Mouse (Mus musculus): ENCODE data around the gene Zbtb20. TPM values are rescaled to one million over a fixed set of nuclear protein-coding genes. Genes with fewer than 3 reads are reported as not detected.

Zbtb20 gene
- total and polyA plus RNA-seq, 3 experiments, result 31.1 to 199 (median 161) TPM

GRCm38 (mm10) chr16:43332734-43333133, 457.1 kb downstream of the Zbtb20 start:
- intact Hi-C loops (cut with DNase I), result loop anchor here (5.0 kb wide), 1 partner anchor 80 kb away; no protein-coding TSS in a partner anchor
- Histone ChIP-seq H3K27me3 (ENCODE audit: control insufficient read depth, insufficient read depth, low read length) (no peaks in the 10 kb centered on the region), H3K36me3 (ENCODE audit: control insufficient read depth, insufficient read depth, low read length) (peaks cover 19% of the 10 kb centered on the region), H3K4me3 (no peak overlapping the region), H3K27ac (peak overlapping the region; percentile 4; the same call in 1 of the 2 replicates), H3K4me1 (ENCODE audit: control insufficient read depth, insufficient read depth, low read length) (peaks cover 10% of the 10 kb centered on the region), H3K9ac (ENCODE audit: low read depth, low read length) (no peak overlapping the region), H3K79me2 (replicated peaks; ENCODE audit: control insufficient read depth, insufficient read depth, low read length) (no peaks in the 10 kb centered on the region)
- TF ChIP-seq EP300 (IDR thresholded peaks at IDR 0.05; ENCODE audit: insufficient read depth, low read depth, low read length), result no peak
- no peak for TF ChIP-seq POLR2A (IDR thresholded peaks at IDR 0.05; ENCODE audit: insufficient read depth, low read depth, low read length)
- TF ChIP-seq CTCF (IDR thresholded peaks at IDR 0.05), result no peak
- no peak for DNase-seq
- WGBS, result 56% methylated on average over 2 of the region's 2 CpGs

GRCm38 (mm10) chr16:43333265-43333664, 457.6 kb downstream of the Zbtb20 start:
- peak overlapping the region; percentile 55 for H3K27ac ChIP-seq
- TF ChIP-seq CTCF (IDR thresholded peaks at IDR 0.05) (no peak), POLR2A (IDR thresholded peaks at IDR 0.05; ENCODE audit: insufficient read depth, low read depth, low read length) (no peak), EP300 (IDR thresholded peaks at IDR 0.05; ENCODE audit: insufficient read depth, low read depth, low read length) (no peak)
- WGBS, result 53% methylated on average over 1 of the region's 1 CpGs

GRCm38 (mm10) chr16:43334411-43335150, 458.9 kb downstream of the Zbtb20 start:
- no peak for TF ChIP-seq CTCF (IDR thresholded peaks at IDR 0.05)
- TF ChIP-seq EP300 (IDR thresholded peaks at IDR 0.05; ENCODE audit: insufficient read depth, low read depth, low read length), result no peak
- TF ChIP-seq POLR2A (IDR thresholded peaks at IDR 0.05; ENCODE audit: insufficient read depth, low read depth, low read length), result no peak
- H3K79me2 ChIP-seq (replicated peaks; ENCODE audit: control insufficient read depth, insufficient read depth, low read length), result no peaks in the 10 kb centered on the region
- intact Hi-C loops (cut with DNase I), result loop anchor here (1.0 to 5.0 kb wide), 3 partner anchors 29 to 82 kb away; no protein-coding TSS in a partner anchor
- H3K4me3 ChIP-seq, result peak overlapping the region; percentile 32; the same call in 1 of the 2 replicates
- peak; percentile 52 to 56 for DNase-seq
- peak overlapping the region; percentile 90 for H3K27ac ChIP-seq
- 0 out of 2 replicates have a peak overlapping the region, but pooled peaks have one; percentile 44 for H3K9ac ChIP-seq (ENCODE audit: low read depth, low read length)
- H3K36me3 ChIP-seq (ENCODE audit: control insufficient read depth, insufficient read depth, low read length), result peaks cover 21% of the 10 kb centered on the region
- H3K27me3 ChIP-seq (ENCODE audit: control insufficient read depth, insufficient read depth, low read length), result no peaks in the 10 kb centered on the region
- WGBS, result 15% methylated on average over 11 of the region's 11 CpGs
- peaks cover 10% of the 10 kb centered on the region for H3K4me1 ChIP-seq (ENCODE audit: control insufficient read depth, insufficient read depth, low read length)

More at GRCm38 (mm10) chr16:43333265-43333664, 457.6 kb downstream of the Zbtb20 start:
- no peaks in the 10 kb centered on the region for H3K27me3 ChIP-seq (ENCODE audit: control insufficient read depth, insufficient read depth, low read length)
- H3K4me1 ChIP-seq (ENCODE audit: control insufficient read depth, insufficient read depth, low read length), result peaks cover 10% of the 10 kb centered on the region
- peaks cover 19% of the 10 kb centered on the region for H3K36me3 ChIP-seq (ENCODE audit: control insufficient read depth, insufficient read depth, low read length)
- H3K9ac ChIP-seq (ENCODE audit: low read depth, low read length), result no peak overlapping the region
- no peak for DNase-seq
- no peak overlapping the region for H3K4me3 ChIP-seq
- no peaks in the 10 kb centered on the region for H3K79me2 ChIP-seq (replicated peaks; ENCODE audit: control insufficient read depth, insufficient read depth, low read length)
- intact Hi-C loops (cut with DNase I), result loop anchor here (5.0 kb wide), 1 partner anchor 81 kb away; no protein-coding TSS in a partner anchor

GRCm38 (mm10) chr16:43335151-43335823, 459.6 kb downstream of the Zbtb20 start:
- Histone ChIP-seq H3K27ac (peak overlapping the region; percentile 90), H3K9ac (ENCODE audit: low read depth, low read length) (peak overlapping the region; percentile 53; the same call in 1 of the 2 replicates), H3K27me3 (ENCODE audit: control insufficient read depth, insufficient read depth, low read length) (no peaks in the 10 kb centered on the region), H3K4me3 (peak overlapping the region; percentile 32; the same call in 1 of the 2 replicates), H3K36me3 (ENCODE audit: control insufficient read depth, insufficient read depth, low read length) (peaks cover 21% of the 10 kb centered on the region), H3K79me2 (replicated peaks; ENCODE audit: control insufficient read depth, insufficient read depth, low read length) (no peaks in the 10 kb centered on the region), H3K4me1 (ENCODE audit: control insufficient read depth, insufficient read depth, low read length) (peaks cover 10% of the 10 kb centered on the region)
- intact Hi-C loops (cut with DNase I), result loop anchor here (1.0 to 5.0 kb wide), 2 partner anchors 28 to 72 kb away; no protein-coding TSS in a partner anchor
- DNase-seq, result peak; percentile 40 to 63
- WGBS, result 35% methylated on average over 8 of the region's 8 CpGs
- TF ChIP-seq POLR2A (IDR thresholded peaks at IDR 0.05; ENCODE audit: insufficient read depth, low read depth, low read length), result peak; percentile 52; the same call in 1 of the 2 replicates
- peak; percentile 63; the same call in 1 of the 2 replicates for TF ChIP-seq EP300 (IDR thresholded peaks at IDR 0.05; ENCODE audit: insufficient read depth, low read depth, low read length)
- TF ChIP-seq CTCF (IDR thresholded peaks at IDR 0.05), result 0 out of 2 replicates have a peak, but pooled peaks have one; percentile 23

- no peak overlapping the region for H3K4me3 ChIP-seq
- peak overlapping the region; percentile 90 for H3K27ac ChIP-seq
- H3K36me3 ChIP-seq (ENCODE audit: control insufficient read depth, insufficient read depth, low read length), result peaks cover 21% of the 10 kb centered on the region
- intact Hi-C loops (cut with DNase I), result loop anchor here (1.0 to 5.0 kb wide), 2 partner anchors 27 to 71 kb away; no protein-coding TSS in a partner anchor
- H3K4me1 ChIP-seq (ENCODE audit: control insufficient read depth, insufficient read depth, low read length), result peaks cover 10% of the 10 kb centered on the region
- TF ChIP-seq EP300 (IDR thresholded peaks at IDR 0.05; ENCODE audit: insufficient read depth, low read depth, low read length), result no peak
- no peak for TF ChIP-seq CTCF (IDR thresholded peaks at IDR 0.05)
- TF ChIP-seq POLR2A (IDR thresholded peaks at IDR 0.05; ENCODE audit: insufficient read depth, low read depth, low read length), result no peak
- no peaks in the 10 kb centered on the region; the same call in 1 of the 2 replicates for H3K79me2 ChIP-seq (replicated peaks; ENCODE audit: control insufficient read depth, insufficient read depth, low read length)
- H3K9ac ChIP-seq (ENCODE audit: low read depth, low read length), result no peak overlapping the region
- no peak for DNase-seq
- 59% methylated on average over 4 of the region's 4 CpGs for WGBS
- no peaks in the 10 kb centered on the region for H3K27me3 ChIP-seq (ENCODE audit: control insufficient read depth, insufficient read depth, low read length)
Measured at GRCm38 (mm10) chr16:43335824-43336215, 460.1 kb downstream of the Zbtb20 start.

All from heart, adult 2 months (tissue).